Mouse (Mus musculus) ES-E14 (cell line): ENCODE measurements around the gene Cdh22.

Source experiments
- HCFC1 ChIP-seq: IDR thresholded peaks from 2 replicates; pipeline ENCODE4 v1.6.1; 2012; ENCODE audit warnings: low read length, inconsistent platforms, borderline replicate concordance; ENCODE audit not compliant: insufficient read depth
- MAFK ChIP-seq: IDR thresholded peaks from 2 replicates; pipeline ENCODE4 v1.6.1; 2014; ENCODE audit warnings: mild to moderate bottlenecking, low read depth, low read length, inconsistent platforms; ENCODE audit not compliant: insufficient read depth
- ZNF384 ChIP-seq: IDR thresholded peaks from 2 replicates; pipeline ENCODE4 v1.6.1; 2012; ENCODE audit warnings: low read depth, low read length, inconsistent platforms

DNA sequence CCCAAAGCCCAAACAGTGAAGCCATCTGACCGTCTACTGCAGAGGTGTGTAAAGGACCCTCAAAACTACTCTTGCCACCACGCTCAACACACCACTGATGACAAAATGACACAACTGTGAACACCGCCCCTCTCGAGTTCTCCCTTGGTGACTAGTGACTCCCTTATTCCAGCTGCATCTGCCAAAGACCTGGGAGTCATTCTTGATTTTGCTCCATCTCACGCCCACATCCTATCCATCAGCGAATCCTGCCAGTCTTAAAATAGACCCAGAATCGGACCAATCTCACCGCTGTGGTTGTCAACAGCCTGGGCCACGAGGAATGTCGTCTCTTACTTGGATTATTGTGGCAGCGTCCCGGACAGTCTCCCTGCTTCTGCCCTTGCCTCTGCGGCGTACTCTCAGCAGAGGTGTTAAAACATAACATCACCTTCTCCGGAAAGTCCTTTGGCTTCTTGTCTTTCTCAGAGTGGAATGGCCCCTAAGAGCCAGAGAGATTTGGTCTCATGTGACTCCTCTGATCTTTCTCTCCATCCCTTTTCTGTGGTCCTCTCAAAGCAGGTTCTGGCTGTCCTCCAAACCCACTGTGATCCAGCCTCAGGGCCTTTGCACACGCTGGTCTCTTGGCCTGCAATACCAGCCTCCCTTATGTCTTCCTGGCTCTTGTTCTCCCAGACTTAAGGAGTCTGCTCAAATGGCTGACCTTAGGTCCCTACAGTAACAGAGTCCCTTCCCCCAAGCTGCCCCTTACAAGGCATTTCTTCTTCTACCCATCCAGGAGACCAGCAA, 17.1 kb downstream of the Cdh22 start:
- TF ChIP-seq HCFC1 (no peak), ZNF384 (no peak), MAFK (no peak)
